Mouse (Mus musculus) adrenal gland, adult 18-20 months (tissue): ENCODE measurements around the gene Mblac1. TPM values are rescaled to one million over a fixed set of nuclear protein-coding genes. Genes with fewer than 3 reads are reported as not detected.
"Not testable (repeated sequence)": the region's sequence is repeated elsewhere in the genome, so short reads cannot be mapped to it uniquely, and the experiment has no call there.

Experiments
- DNase-seq, 2 experiments: peaks; one replicate each; pipeline ENCODE4 v3.0.0; 2021 to 2022; ENCODE audit warnings: low spot score in 2 of 2
- microRNA-seq, 2 experiments: library from miRNA; unstranded; fragments of <30 nt; microRNA quantifications; one replicate each; pipeline ENCODE4 v1.2.0; 2021; ENCODE audit warnings: borderline number of aligned reads in 2 of 2
- total RNA-seq, 2 experiments: library from RNA; stranded (reverse); gene quantifications; 1 replicate in 1 of 2; 2 replicates in 1 of 2; pipeline ENCODE4 v1.2.3; 2021

Mblac1 gene
- total RNA-seq, 2 experiments from 2014 or later: 6.4 to 9.0 TPM

- no peak for DNase-seq
Measured at GRCm38 (mm10) chr5:138207253-138207652, 13.1 kb downstream of the Mblac1 start.

- no peak for DNase-seq
Measured at GRCm38 (mm10) chr5:138207873-138208272, 13.8 kb downstream of the Mblac1 start.

GRCm38 (mm10) chr5:138216632-138217031 lies 22.5 kb downstream of the Mblac1 start:
- DNase-seq: not testable (repeated sequence)

GRCm38 (mm10) chr5:138219864-138220263 lies 25.8 kb downstream of the Mblac1 start:
- DNase-seq: no peak

GRCm38 (mm10) chr5:138222111-138222510 lies 28.0 kb downstream of the Mblac1 start:
- peak; percentile 92 for DNase-seq

- DNase-seq: no peak
Measured at GRCm38 (mm10) chr5:138223287-138223686, 29.2 kb downstream of the Mblac1 start.

- no peak for DNase-seq
Measured at GRCm38 (mm10) chr5:138225700-138226099, 31.6 kb downstream of the Mblac1 start, which contains the start of gene Nxpe5. Gene Nxpe5 (plus strand): TSS chr5:138225898.

GRCm38 (mm10) chr5:138226491-138226890 lies 32.4 kb downstream of the Mblac1 start:
- DNase-seq: no peak

- DNase-seq: no peak
Measured at GRCm38 (mm10) chr5:138227367-138227766, 33.3 kb downstream of the Mblac1 start.

GRCm38 (mm10) chr5:138228026-138228425 lies 33.9 kb downstream of the Mblac1 start:
- DNase-seq: peak in 1 of 2 experiments; percentile 51

GRCm38 (mm10) chr5:138229511-138229910 lies 35.4 kb downstream of the Mblac1 start:
- no peak for DNase-seq

GRCm38 (mm10) chr5:138233778-138234177 lies 39.7 kb downstream of the Mblac1 start:
- no peak for DNase-seq

GRCm38 (mm10) chr5:138234224-138234623 lies 40.1 kb downstream of the Mblac1 start:
- DNase-seq: no peak

- no peak for DNase-seq
Measured at GRCm38 (mm10) chr5:138241511-138241910, 47.4 kb downstream of the Mblac1 start.

Small RNA genes within 50 kb of the gene (microRNA-seq; reads per million reads assigned to microRNA genes)
- gene Mir106b (786 to 1,011 reads per million in 2 experiments), gene Mir25 (264 to 315 reads per million in 2 experiments), gene Mir93 (2,480 to 3,438 reads per million in 2 experiments)

Other genes with a start within 250 kb of the Mblac1 start
- gene Gjc3, start 231.2 kb upstream of the Mblac1 start, total RNA-seq: under 1 TPM in 1 of 2 experiments, not detected in 1; 0.19 TPM
- gene Azgp1, start 212.8 kb upstream of the Mblac1 start, total RNA-seq: 1 to 10 TPM in 1 of 2 experiments, not detected in 1; 1.3 TPM
- not detected for gene Smok3a, start 173.1 kb upstream of the Mblac1 start, total RNA-seq
- not detected for gene Smok3b, start 172.9 kb upstream of the Mblac1 start, total RNA-seq
- not detected for gene Smok3c, start 141.1 kb upstream of the Mblac1 start, total RNA-seq
- 10 to 100 TPM; 30.9 to 37.9 TPM for gene Zkscan1, start 109.2 kb upstream of the Mblac1 start, total RNA-seq
- gene Zscan21, start 77.4 kb upstream of the Mblac1 start, total RNA-seq: 10 to 100 TPM; 13.4 to 15.3 TPM
- gene Zfp113, start 38.6 kb upstream of the Mblac1 start, total RNA-seq: 10 to 100 TPM; 10.1 to 10.9 TPM
- 100 to 1,000 TPM; 130 to 145 TPM for gene Cops6, start 33.2 kb upstream of the Mblac1 start, total RNA-seq
- gene Ap4m1, start 22.3 kb upstream of the Mblac1 start, total RNA-seq: 10 to 100 TPM; 15.9 to 18.5 TPM
- gene Mcm7, start 21.9 kb upstream of the Mblac1 start, total RNA-seq: 10 to 100 TPM; 17.3 to 28.1 TPM
- 10 to 100 TPM; 40.6 to 41.6 TPM for gene Taf6, start 6.9 kb upstream of the Mblac1 start, total RNA-seq
- 10 to 100 TPM; 21.6 to 25.3 TPM for gene Cnpy4, start 6.8 kb upstream of the Mblac1 start, total RNA-seq
- under 1 TPM in 1 of 2 experiments, not detected in 1; 0.48 TPM for gene Nxpe5, start 31.6 kb downstream of the Mblac1 start, total RNA-seq
- gene Lamtor4, start 61.2 kb downstream of the Mblac1 start, total RNA-seq: 10 to 100 TPM; 80.1 to 80.3 TPM
- 10 to 100 TPM; 27.7 to 30.1 TPM for gene BC037034, start 69.7 kb downstream of the Mblac1 start, total RNA-seq
- gene Gal3st4, start 78.5 kb downstream of the Mblac1 start, total RNA-seq: under 1 TPM in 1 of 2 experiments, not detected in 1; 0.58 TPM
- not detected for gene Gm43720, start 85.6 kb downstream of the Mblac1 start, total RNA-seq
- gene Gpc2, start 85.7 kb downstream of the Mblac1 start, total RNA-seq: under 1 TPM; 0.51 to 0.89 TPM
- under 1 TPM in 1 of 2 experiments, not detected in 1; 0.13 TPM for gene Stag3, start 85.9 kb downstream of the Mblac1 start, total RNA-seq
- gene Pvrig, start 147.6 kb downstream of the Mblac1 start, total RNA-seq: under 1 TPM in 1 of 2 experiments, not detected in 1; 0.64 TPM
- 1 to 10 TPM; 4.7 to 8.1 TPM for gene Zfp157, start 247.2 kb downstream of the Mblac1 start, total RNA-seq